Mouse (Mus musculus): Measurements from ENCODE around the gene Prkcg. TPM values are rescaled to one million over a fixed set of nuclear protein-coding genes. Genes with fewer than 3 reads are reported as not detected.

Gene Prkcg
- polyA plus RNA-seq (2012; ENCODE audit: insufficient read depth, low replicate concordance): 0.23 TPM in 1 of 2 replicates, not detected in the other

- no peaks in the 10 kb centered on the region for H3K36me3 ChIP-seq (replicated peaks; ENCODE audit: low read length)
- no peak for TF ChIP-seq FLI1 (IDR thresholded peaks at IDR 0.05; ENCODE audit: low read length)
- TF ChIP-seq GATA1 (IDR thresholded peaks at IDR 0.05; ENCODE audit: borderline replicate concordance, low read length): no peak
- H3K4me1 ChIP-seq: peaks cover 48% of the 10 kb centered on the region
- H3K9me3 ChIP-seq: no peaks in the 10 kb centered on the region
- peaks cover 2% of the 10 kb centered on the region for H3K27me3 ChIP-seq (replicated peaks)
- H3K4me3 ChIP-seq (replicated peaks): peak within 1 kb of the TSS; percentile 91
These were observed at the start of gene Prkcg, which contains the start of gene Myadm for GRCm38 (mm10) chr7:3288976-3289970. TSS of gene Prkcg (plus strand) at chr7:3289179. TSS of gene Myadm (plus strand) at chr7:3289080.

- no peak for TF ChIP-seq FLI1 (IDR thresholded peaks at IDR 0.05; ENCODE audit: low read length)
- TF ChIP-seq GATA1 (IDR thresholded peaks at IDR 0.05; ENCODE audit: borderline replicate concordance, low read length): no peak
- no peaks in the 10 kb centered on the region for H3K36me3 ChIP-seq (replicated peaks; ENCODE audit: low read length)
These were observed 49.8 kb upstream of the Prkcg start for GRCm38 (mm10) chr7:3239193-3239592.

GRCm38 (mm10) chr7:3260701-3261100 lies 28.3 kb upstream of the Prkcg start:
- H3K36me3 ChIP-seq (replicated peaks; ENCODE audit: low read length): no peaks in the 10 kb centered on the region
- peaks cover 9% of the 10 kb centered on the region; the same call in 1 of the 2 replicates for H3K4me1 ChIP-seq
- H3K4me3 ChIP-seq (replicated peaks): no peak overlapping the region
- TF ChIP-seq FLI1 (IDR thresholded peaks at IDR 0.05; ENCODE audit: low read length) (no peak), GATA1 (IDR thresholded peaks at IDR 0.05; ENCODE audit: borderline replicate concordance, low read length) (no peak)
- H3K27me3 ChIP-seq (replicated peaks): peaks cover 13% of the 10 kb centered on the region
- peaks cover 9% of the 10 kb centered on the region; the same call in 1 of the 2 replicates for H3K9me3 ChIP-seq

More at GRCm38 (mm10) chr7:3239193-3239592, 49.8 kb upstream of the Prkcg start:
- no peaks in the 10 kb centered on the region; the same call in 1 of the 2 replicates for H3K9me3 ChIP-seq
- H3K4me3 ChIP-seq (replicated peaks): no peak overlapping the region
- H3K27me3 ChIP-seq (replicated peaks): no peaks in the 10 kb centered on the region
- H3K4me1 ChIP-seq: no peaks in the 10 kb centered on the region

GRCm38 (mm10) chr7:3261446-3261845 lies 27.5 kb upstream of the Prkcg start:
- Histone ChIP-seq H3K36me3 (replicated peaks; ENCODE audit: low read length) (no peaks in the 10 kb centered on the region), H3K27me3 (replicated peaks) (peaks cover 15% of the 10 kb centered on the region), H3K4me3 (replicated peaks) (no peak overlapping the region), H3K9me3 (peaks cover 9% of the 10 kb centered on the region; the same call in 1 of the 2 replicates), H3K4me1 (peaks cover 9% of the 10 kb centered on the region; the same call in 1 of the 2 replicates)
- TF ChIP-seq GATA1 (IDR thresholded peaks at IDR 0.05; ENCODE audit: borderline replicate concordance, low read length): no peak

GRCm38 (mm10) chr7:3262789-3263188 lies 26.2 kb upstream of the Prkcg start:
- no peak overlapping the region for H3K4me3 ChIP-seq (replicated peaks)
- TF ChIP-seq FLI1 (IDR thresholded peaks at IDR 0.05; ENCODE audit: low read length): no peak
- TF ChIP-seq GATA1 (IDR thresholded peaks at IDR 0.05; ENCODE audit: borderline replicate concordance, low read length): no peak
- peaks cover 11% of the 10 kb centered on the region for H3K4me1 ChIP-seq
- peaks cover 15% of the 10 kb centered on the region for H3K27me3 ChIP-seq (replicated peaks)
- H3K9me3 ChIP-seq: peaks cover 9% of the 10 kb centered on the region; the same call in 1 of the 2 replicates
- no peaks in the 10 kb centered on the region for H3K36me3 ChIP-seq (replicated peaks; ENCODE audit: low read length)

- Histone ChIP-seq H3K36me3 (replicated peaks; ENCODE audit: low read length) (no peaks in the 10 kb centered on the region), H3K4me1 (peaks cover 14% of the 10 kb centered on the region), H3K4me3 (replicated peaks) (peak overlapping the region; percentile 44), H3K9me3 (peaks cover 9% of the 10 kb centered on the region; the same call in 1 of the 2 replicates), H3K27me3 (replicated peaks) (peaks cover 15% of the 10 kb centered on the region)
- TF ChIP-seq FLI1 (IDR thresholded peaks at IDR 0.05; ENCODE audit: low read length) (no peak), GATA1 (IDR thresholded peaks at IDR 0.05; ENCODE audit: borderline replicate concordance, low read length) (no peak)
These were observed 24.5 kb upstream of the Prkcg start for GRCm38 (mm10) chr7:3264390-3265022.

GRCm38 (mm10) chr7:3265311-3265710 lies 23.7 kb upstream of the Prkcg start:
- TF ChIP-seq FLI1 (IDR thresholded peaks at IDR 0.05; ENCODE audit: low read length) (no peak), GATA1 (IDR thresholded peaks at IDR 0.05; ENCODE audit: borderline replicate concordance, low read length) (no peak)
- Histone ChIP-seq H3K4me1 (peaks cover 14% of the 10 kb centered on the region), H3K9me3 (peaks cover 9% of the 10 kb centered on the region; the same call in 1 of the 2 replicates), H3K36me3 (replicated peaks; ENCODE audit: low read length) (no peaks in the 10 kb centered on the region), H3K27me3 (replicated peaks) (peaks cover 15% of the 10 kb centered on the region), H3K4me3 (replicated peaks) (no peak overlapping the region)

- peaks cover 9% of the 10 kb centered on the region; the same call in 1 of the 2 replicates for H3K9me3 ChIP-seq
- H3K4me1 ChIP-seq: peaks cover 14% of the 10 kb centered on the region
- H3K36me3 ChIP-seq (replicated peaks; ENCODE audit: low read length): no peaks in the 10 kb centered on the region
- TF ChIP-seq GATA1 (IDR thresholded peaks at IDR 0.05; ENCODE audit: borderline replicate concordance, low read length): no peak
- TF ChIP-seq FLI1 (IDR thresholded peaks at IDR 0.05; ENCODE audit: low read length): no peak
- peaks cover 15% of the 10 kb centered on the region for H3K27me3 ChIP-seq (replicated peaks)
- H3K4me3 ChIP-seq (replicated peaks): no peak overlapping the region
These were observed 21.7 kb upstream of the Prkcg start for GRCm38 (mm10) chr7:3267261-3267660.

- TF ChIP-seq GATA1 (IDR thresholded peaks at IDR 0.05; ENCODE audit: borderline replicate concordance, low read length): no peak
- TF ChIP-seq FLI1 (IDR thresholded peaks at IDR 0.05; ENCODE audit: low read length): no peak
- Histone ChIP-seq H3K36me3 (replicated peaks; ENCODE audit: low read length) (no peaks in the 10 kb centered on the region), H3K4me1 (peaks cover 14% of the 10 kb centered on the region), H3K9me3 (peaks cover 9% of the 10 kb centered on the region; the same call in 1 of the 2 replicates), H3K4me3 (replicated peaks) (no peak overlapping the region), H3K27me3 (replicated peaks) (peaks cover 15% of the 10 kb centered on the region)
These were observed 21.1 kb upstream of the Prkcg start for GRCm38 (mm10) chr7:3267888-3268287.
